Mouse (Mus musculus) neutrophil, adult 59 days (primary cell): Measurements from ENCODE around the gene Ppm1m. TPM values are rescaled to one million over a fixed set of nuclear protein-coding genes. Genes with fewer than 3 reads are reported as not detected.

ENCODE experiments used
- total RNA-seq, 2 experiments: library from RNA; stranded (reverse); gene quantifications; 1 replicate in 1 of 2; 2 replicates in 1 of 2; pipeline ENCODE4 v1.2.4; 2023

Ppm1m gene
- total RNA-seq = 100 to 1,000 TPM; 143 to 146 TPM

GRCm38 (mm10) chr9:106199535-106200272 is at the start of gene Ppm1m:
Ppm1m (minus strand) TSS chr9:106199746.

GRCm38 (mm10) chr9:106222261-106222851 is 22.8 kb upstream of the Ppm1m start, which contains the start of gene Tlr9:
Tlr9 (plus strand) TSS chr9:106222598.

DNA sequence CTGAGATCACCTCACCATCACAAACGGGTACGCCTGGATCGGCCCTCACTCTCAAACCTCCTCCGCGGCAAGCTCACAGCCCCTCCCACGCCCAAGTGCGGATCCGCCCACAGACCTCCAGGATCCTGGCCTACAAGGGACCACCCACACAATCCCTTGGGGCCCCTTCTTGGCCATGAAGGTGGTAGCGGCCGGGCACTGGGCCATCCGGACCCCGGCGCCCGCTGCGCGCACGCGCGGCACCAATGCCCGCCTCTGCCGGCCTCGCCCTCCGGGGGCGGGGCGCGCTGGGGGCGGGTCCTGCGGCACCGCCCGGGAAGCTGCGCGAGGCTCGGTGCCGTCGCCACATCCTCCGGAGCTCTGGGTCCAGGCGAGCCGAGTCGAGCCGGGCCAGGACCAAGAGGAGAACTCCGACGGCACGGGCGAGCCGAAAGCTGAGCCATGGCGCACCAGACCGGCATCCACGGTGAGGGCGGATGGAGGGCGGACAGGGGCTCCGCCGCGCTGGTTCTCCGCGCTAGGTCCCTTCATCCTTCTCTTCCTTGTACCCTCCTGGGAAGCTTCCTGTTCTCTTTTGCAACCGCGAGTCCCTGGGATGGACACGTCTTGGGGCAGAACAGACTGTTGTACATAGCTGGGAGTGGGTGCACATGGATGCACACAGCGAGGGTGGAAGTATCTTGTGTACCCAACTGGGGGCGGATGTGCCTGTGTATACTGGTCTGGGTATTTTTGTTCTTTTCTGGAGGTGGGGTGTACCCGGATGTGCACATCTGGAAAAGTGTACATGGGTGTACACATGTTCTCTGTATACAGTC is 3.5 kb upstream of the Ppm1m start, which contains the start of gene Twf2:
Gene Twf2, plus strand, starts transcription at position 290 of the 818 bp plus-strand sequence.

DNA sequence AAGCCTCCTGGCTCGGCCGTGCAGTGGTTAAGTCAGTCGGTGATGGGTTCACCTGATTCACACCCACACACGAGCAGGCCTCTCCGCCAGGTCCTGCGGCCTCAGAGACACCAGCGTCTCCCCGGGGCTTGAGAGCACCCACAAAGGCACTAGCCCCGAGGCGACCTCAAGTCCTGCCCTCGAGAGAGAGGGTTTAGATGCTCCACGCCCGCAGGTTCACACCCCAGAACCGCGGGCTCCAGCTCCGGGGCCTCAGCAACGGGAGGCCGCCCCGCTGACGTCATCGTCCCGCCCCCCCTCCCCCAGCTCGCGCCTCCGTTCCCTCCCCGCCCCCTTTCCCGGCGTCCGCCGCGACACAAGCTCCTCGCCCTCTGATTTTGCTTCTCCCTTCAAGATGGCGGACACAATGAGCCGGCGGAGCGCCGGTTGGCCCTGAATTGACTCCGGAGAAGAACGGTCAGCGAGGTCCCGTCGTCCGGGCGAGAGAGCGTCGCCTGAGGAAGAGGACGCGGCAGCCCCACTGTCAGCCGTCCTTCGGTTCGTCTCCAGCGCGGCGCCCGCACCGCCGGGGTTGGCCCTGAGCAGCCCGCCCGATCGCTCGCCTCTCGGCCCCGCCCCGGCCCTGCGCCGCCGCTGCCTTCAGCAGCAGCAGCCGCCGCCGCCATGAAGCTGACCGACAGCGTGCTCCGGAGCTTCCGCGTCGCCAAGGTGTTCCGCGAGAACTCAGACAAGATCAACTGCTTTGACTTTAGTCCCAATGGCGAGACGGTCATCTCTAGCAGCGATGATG is 28.8 kb downstream of the Ppm1m start, which contains the start of gene Wdr82:
Gene Wdr82, plus strand, starts transcription at position 373 of the 790 bp plus-strand sequence.

DNA sequence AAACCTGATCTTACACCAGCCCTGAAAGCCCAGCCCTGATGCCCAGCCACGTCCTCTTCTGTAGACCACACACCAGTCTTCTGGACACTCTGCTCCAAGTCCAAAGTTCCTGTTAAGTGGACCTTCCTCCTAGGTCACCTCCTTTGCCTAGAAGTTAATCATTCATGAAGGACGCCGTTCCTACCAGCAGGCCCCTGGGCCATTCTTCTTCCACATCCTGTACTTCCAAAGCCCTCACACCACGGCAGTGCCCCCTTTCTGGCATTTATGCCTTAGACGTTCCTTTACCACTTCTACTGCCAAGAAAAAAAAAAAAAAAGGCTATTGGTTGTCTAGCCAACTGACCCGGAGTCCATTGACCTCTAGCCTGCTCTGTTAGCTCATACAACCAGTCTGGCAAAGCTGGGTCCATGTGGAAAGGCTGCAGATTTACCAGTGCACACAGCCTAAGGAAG is 41.5 kb downstream of the Ppm1m start, which contains the start of gene Glyctk:
Gene Glyctk, minus strand, starts transcription at position 102 of the 455 bp plus-strand sequence.

Other genes with a start within 250 kb of the Ppm1m start
- gene Col6a5, start 239.1 kb downstream of the Ppm1m start, total RNA-seq = under 1 TPM; 0.04 to 0.07 TPM
- not detected for gene Col6a4, start 103.0 kb downstream of the Ppm1m start, total RNA-seq
- gene Glyctk, start 41.6 kb downstream of the Ppm1m start, total RNA-seq = 1 to 10 TPM; 1.0 to 1.2 TPM
- gene Wdr82, start 28.8 kb downstream of the Ppm1m start, total RNA-seq = 10 to 100 TPM; 54.8 to 64.9 TPM
- gene Twf2, start 3.4 kb upstream of the Ppm1m start, total RNA-seq = 100 to 1,000 TPM; 168 to 177 TPM
- 10 to 100 TPM; 12.3 to 18.3 TPM for gene Tlr9, start 22.9 kb upstream of the Ppm1m start, total RNA-seq
- 100 to 1,000 TPM; 184 to 213 TPM for gene Alas1, start 48.9 kb upstream of the Ppm1m start, total RNA-seq
- gene Poc1a, start 81.3 kb upstream of the Ppm1m start, total RNA-seq = 10 to 100 TPM; 14.6 to 15.2 TPM
- gene Dusp7, start 168.9 kb upstream of the Ppm1m start, total RNA-seq = 10 to 100 TPM; 23.1 to 29.5 TPM
- 100 to 1,000 TPM; 362 to 383 TPM for gene Rpl29, start 229.7 kb upstream of the Ppm1m start, total RNA-seq
- gene Acy1, start 238.6 kb upstream of the Ppm1m start, total RNA-seq = 1 to 10 TPM; 5.0 to 5.1 TPM
- gene Abhd14b, start 247.7 kb upstream of the Ppm1m start, total RNA-seq = 1 to 10 TPM; 2.5 TPM
- gene Abhd14a, start 247.9 kb upstream of the Ppm1m start, total RNA-seq = 1 to 10 TPM; 2.7 to 3.0 TPM